Mouse (Mus musculus): ENCODE data around the gene Las1l. TPM values are rescaled to one million over a fixed set of nuclear protein-coding genes. Genes with fewer than 3 reads are reported as not detected.

Las1l gene
- polyA plus RNA-seq, 1 experiment from 2014 or later, result 128 TPM

DNA sequence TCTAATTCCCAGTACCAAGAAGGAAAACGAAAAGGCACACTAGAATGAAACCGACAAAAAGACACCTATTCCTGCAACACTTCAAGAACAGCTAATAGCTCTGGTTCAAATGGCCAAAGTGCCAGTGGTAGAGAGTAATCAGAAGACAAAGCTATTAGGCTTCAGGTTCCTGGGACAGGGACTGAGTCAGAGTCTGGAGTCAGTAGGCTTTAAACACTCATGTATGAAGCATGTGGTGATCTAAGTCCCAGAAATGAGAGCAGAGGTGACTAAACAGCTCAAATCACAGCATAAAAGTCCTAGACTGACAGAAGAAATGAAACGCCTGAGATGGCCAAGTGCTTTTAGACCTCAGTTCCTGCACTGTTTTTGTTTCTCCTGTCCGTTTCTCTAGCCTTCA is 8.6 kb downstream of the Las1l start:
- H3K9me3 ChIP-seq, result no peaks in the 10 kb centered on the region
- H3K36me3 ChIP-seq (replicated peaks), result 0 out of 2 replicates have a peak, but pooled peaks cover 7% of the 10 kb centered on the region
- no peak for ATAC-seq (replicated peaks)
- H3K27me3 ChIP-seq (replicated peaks), result no peaks in the 10 kb centered on the region
- H3K9ac ChIP-seq, result no peak overlapping the region
- no peaks in the 10 kb centered on the region for H3K4me1 ChIP-seq
- 92% methylated on average over 4 of the region's 4 CpGs for WGBS
- no peak overlapping the region for H3K4me2 ChIP-seq
- no peak overlapping the region for H3K27ac ChIP-seq
- no peak overlapping the region for H3K4me3 ChIP-seq

DNA sequence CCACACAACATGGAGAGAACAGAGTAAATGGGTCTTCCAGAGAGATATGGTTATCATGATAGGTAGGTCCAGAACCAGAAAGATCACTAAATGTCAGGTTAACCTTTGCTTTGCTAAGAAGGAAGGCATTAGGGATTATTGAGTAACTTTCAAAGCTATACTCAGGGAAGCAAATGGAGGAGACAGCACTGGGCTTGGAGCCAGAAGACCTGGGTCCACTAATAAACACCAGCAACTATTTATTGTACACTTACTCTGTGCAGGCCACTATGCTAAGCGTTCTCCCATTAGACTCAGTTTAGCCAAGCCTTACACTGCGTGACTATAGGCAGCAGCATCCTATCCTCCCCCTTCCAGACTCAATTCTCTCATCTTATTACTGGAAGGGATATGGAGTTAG is 11.3 kb downstream of the Las1l start:
- no peaks in the 10 kb centered on the region for H3K27me3 ChIP-seq (replicated peaks)
- no peak overlapping the region for H3K9ac ChIP-seq
- WGBS, result 92% methylated on average over 2 of the region's 2 CpGs
- H3K4me3 ChIP-seq, result no peak overlapping the region
- peaks cover 7% of the 10 kb centered on the region; the same call in 1 of the 2 replicates for H3K36me3 ChIP-seq (replicated peaks)
- no peak for ATAC-seq (replicated peaks)
- no peak overlapping the region for H3K4me2 ChIP-seq
- H3K9me3 ChIP-seq, result no peaks in the 10 kb centered on the region
- no peaks in the 10 kb centered on the region for H3K4me1 ChIP-seq
- no peak overlapping the region for H3K27ac ChIP-seq

DNA sequence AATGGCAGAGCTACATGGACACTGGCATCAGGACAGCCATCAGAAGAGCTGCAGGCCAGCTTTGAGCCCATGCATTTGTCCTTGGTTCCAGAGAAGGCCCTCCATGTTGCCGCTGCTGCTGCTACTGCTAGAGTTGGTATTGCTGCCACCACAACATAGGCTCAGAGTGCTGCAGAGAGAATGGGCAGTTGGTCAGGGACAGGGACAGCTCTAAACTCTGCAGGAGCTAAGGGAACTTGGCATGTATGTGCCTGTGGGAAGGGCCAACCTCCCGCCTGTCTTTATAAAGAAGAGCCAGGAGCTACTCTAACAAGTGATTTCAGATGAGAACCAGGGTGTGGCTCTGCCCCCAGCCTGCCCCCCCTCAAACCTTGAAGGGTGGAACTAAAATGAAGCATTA is 21.3 kb downstream of the Las1l start:
- Histone ChIP-seq H3K9me3 (no peaks in the 10 kb centered on the region), H3K36me3 (replicated peaks) (0 out of 2 replicates have a peak, but pooled peaks cover 3% of the 10 kb centered on the region), H3K9ac (no peak overlapping the region), H3K4me3 (no peak overlapping the region), H3K27me3 (replicated peaks) (no peaks in the 10 kb centered on the region), H3K4me1 (no peaks in the 10 kb centered on the region), H3K4me2 (no peak overlapping the region), H3K27ac (no peak overlapping the region)
- ATAC-seq (replicated peaks), result no peak
- WGBS, result 88% methylated on average over 2 of the region's 2 CpGs

DNA sequence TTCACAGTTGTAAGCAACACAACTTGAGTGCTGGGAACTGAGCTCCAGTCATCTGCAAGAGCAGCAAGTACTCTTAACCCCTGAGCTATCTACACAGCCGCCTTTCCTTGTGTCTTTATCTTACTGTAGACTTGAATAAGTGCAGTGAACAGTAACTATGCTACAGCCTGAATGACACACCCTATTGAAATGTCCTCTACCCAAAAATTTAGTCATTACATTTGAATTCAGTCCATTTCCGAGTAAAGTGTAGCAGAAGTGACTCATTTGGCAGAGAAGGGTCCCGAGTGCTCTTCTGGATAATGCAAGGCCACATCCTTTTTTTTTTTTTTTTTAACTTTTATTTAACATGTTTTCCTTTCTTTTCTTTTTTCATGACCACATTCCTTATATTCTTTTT is 54.0 kb downstream of the Las1l start:
- 91% methylated on average over 3 of the region's 3 CpGs for WGBS
- no peaks in the 10 kb centered on the region for H3K4me1 ChIP-seq
- no peak overlapping the region for H3K4me3 ChIP-seq
- no peak overlapping the region for H3K9ac ChIP-seq
- H3K27ac ChIP-seq, result no peak overlapping the region
- no peaks in the 10 kb centered on the region for H3K27me3 ChIP-seq (replicated peaks)
- no peaks in the 10 kb centered on the region for H3K36me3 ChIP-seq (replicated peaks)
- ATAC-seq (replicated peaks), result no peak
- H3K4me2 ChIP-seq, result no peak overlapping the region
- no peaks in the 10 kb centered on the region for H3K9me3 ChIP-seq

Other genes starting within 250 kb of the Las1l start
- 3.5 and 4.1 TPM in 2 replicates for gene Zc3h12b, start 245.3 kb downstream of the Las1l start, polyA plus RNA-seq (2015; fragmentation: Nextera tagmentation; extraction: Ambion mirVana)
- gene Msn, start 139.1 kb upstream of the Las1l start, polyA plus RNA-seq (2015; fragmentation: Nextera tagmentation; extraction: Ambion mirVana), result 31.3 and 34.9 TPM in 2 replicates

Measured in midbrain, embryonic 15.5 days (tissue).